Mouse (Mus musculus) thymus, adult 2 months (tissue): ENCODE results near the gene Gm10188. TPM values are rescaled to one million over a fixed set of nuclear protein-coding genes. Genes with fewer than 3 reads are reported as not detected.

ENCODE experiments used
- DNase-seq: peaks from one replicate; pipeline ENCODE4 v3.0.0; 2021
- H3K27ac ChIP-seq: fragments of 200-500 bp; 2 replicates; pipeline ENCODE4 v1.5.1; 2012; ENCODE audit warnings: low read length, control low read depth; ENCODE audit not compliant: control insufficient read depth, insufficient read depth
- H3K27me3 ChIP-seq: fragments of 200-500 bp; 2 replicates; pipeline ENCODE4 v1.6.1; 2012; ENCODE audit warnings: mild to moderate bottlenecking, low read length, moderate library complexity, mixed read lengths; ENCODE audit not compliant: control insufficient read depth, insufficient read depth
- H3K36me3 ChIP-seq: fragments of 200-500 bp; 2 replicates; pipeline ENCODE4 v1.6.1; 2012; ENCODE audit warnings: mild to moderate bottlenecking, low read length, moderate library complexity; ENCODE audit not compliant: control insufficient read depth, insufficient read depth
- H3K4me1 ChIP-seq: fragments of 200-500 bp; replicated peaks from 2 replicates; pipeline ENCODE4 v1.6.1; 2012; ENCODE audit warnings: low read length; ENCODE audit not compliant: control insufficient read depth, insufficient read depth
- H3K4me3 ChIP-seq: fragments of 200-500 bp; 2 replicates; pipeline ENCODE4 v1.5.1; 2012; ENCODE audit warnings: mild to moderate bottlenecking, low read length, control low read depth, moderate library complexity; ENCODE audit not compliant: control insufficient read depth, insufficient read depth
- CTCF ChIP-seq: fragments of 200-500 bp; IDR thresholded peaks from 2 replicates; pipeline ENCODE4 v1.5.1; 2012; ENCODE audit warnings: mild to moderate bottlenecking, control low read depth, low read length, moderate library complexity, borderline replicate concordance; ENCODE audit not compliant: control insufficient read depth, poor library complexity, insufficient read depth; ENCODE audit errors: extremely low read depth
- POLR2A ChIP-seq: fragments of 200-500 bp; IDR thresholded peaks from 2 replicates; pipeline ENCODE4 v1.6.1; 2012; ENCODE audit warnings: mild to moderate bottlenecking, low read length, control low read depth, moderate library complexity; ENCODE audit not compliant: control insufficient read depth, poor library complexity, insufficient read depth; ENCODE audit errors: extremely low read depth
- WGBS: fragments of 180-500 bp; shearing (Covaris S2); methylation state at CpG from one replicate; pipeline ENCODE4 v1.1.7; 2018; 5-methylcytosine and 5-hydroxymethylcytosine counted together
- polyA plus RNA-seq: library from polyadenylated mRNA; depleted of rRNA; stranded (reverse); fragments of >200 nt; gene quantifications from 2 replicates; pipeline ENCODE4 v1.2.3, GENCODE M21; 2012

Gm10188 gene
- polyA plus RNA-seq, 1 experiment: not detected

GRCm38 (mm10) chr1:132226297-132227080 is 3.1 kb downstream of the Gm10188 start:
- DNase-seq: no peak
- Histone ChIP-seq H3K27me3 (no peaks in the 10 kb centered on the region; the same call in 1 of the 2 replicates), H3K4me1 (no peaks in the 10 kb centered on the region), H3K4me3 (no peak overlapping the region), H3K27ac (no peak overlapping the region), H3K36me3 (no peaks in the 10 kb centered on the region)
- 79% methylated on average over 13 of the region's 13 CpGs for WGBS
- TF ChIP-seq CTCF: no peak
- no peak for TF ChIP-seq POLR2A

GRCm38 (mm10) chr1:132222166-132222565 is 7.4 kb downstream of the Gm10188 start:
- no peak overlapping the region for H3K4me3 ChIP-seq
- H3K27me3 ChIP-seq: no peaks in the 10 kb centered on the region
- no peak for DNase-seq
- WGBS: 50% methylated on average over 6 of the region's 6 CpGs
- H3K36me3 ChIP-seq: no peaks in the 10 kb centered on the region
- no peak for TF ChIP-seq POLR2A
- no peak for TF ChIP-seq CTCF
- no peak overlapping the region for H3K27ac ChIP-seq
- H3K4me1 ChIP-seq: no peaks in the 10 kb centered on the region

GRCm38 (mm10) chr1:132221627-132222026 is 7.9 kb downstream of the Gm10188 start:
- no peak overlapping the region for H3K4me3 ChIP-seq
- no peaks in the 10 kb centered on the region for H3K27me3 ChIP-seq
- no peaks in the 10 kb centered on the region for H3K4me1 ChIP-seq
- no peak for DNase-seq
- no peak overlapping the region for H3K27ac ChIP-seq
- no peaks in the 10 kb centered on the region for H3K36me3 ChIP-seq
- whole genome bisulfite sequencing: 64% methylated on average over 2 of the region's 2 CpGs
- TF ChIP-seq CTCF (no peak), POLR2A (no peak)

- Histone ChIP-seq H3K4me1 (no peaks in the 10 kb centered on the region; the same call in 1 of the 2 replicates), H3K4me3 (no peak overlapping the region), H3K36me3 (no peaks in the 10 kb centered on the region), H3K27me3 (no peaks in the 10 kb centered on the region), H3K27ac (no peak overlapping the region)
- WGBS: 81% methylated on average over 3 of the region's 3 CpGs
- no peak for TF ChIP-seq CTCF
- TF ChIP-seq POLR2A: no peak
- DNase-seq: no peak
Observed at GRCm38 (mm10) chr1:132216276-132216675, 13.3 kb downstream of the Gm10188 start.

DNA sequence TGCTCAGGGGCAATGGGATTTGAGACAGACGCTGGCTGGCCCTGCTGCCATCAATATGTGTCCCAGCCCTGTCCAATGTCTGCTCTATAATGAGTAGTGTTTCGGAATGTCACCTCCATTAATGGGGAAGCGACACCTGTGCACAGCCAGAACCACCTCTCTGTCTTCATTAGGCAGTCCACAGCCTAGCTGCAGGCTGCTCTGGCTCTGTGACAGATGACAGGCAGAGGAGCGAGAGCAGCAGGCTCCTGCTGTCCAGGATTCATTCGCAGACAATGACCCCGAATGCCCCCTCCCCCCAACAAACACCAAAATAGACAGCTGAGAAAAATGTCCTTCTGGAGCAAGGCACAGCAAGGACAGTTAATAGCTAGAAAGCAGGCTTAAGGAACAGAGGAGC is 16.5 kb downstream of the Gm10188 start:
- Histone ChIP-seq H3K4me1 (no peaks in the 10 kb centered on the region; the same call in 1 of the 2 replicates), H3K27me3 (no peaks in the 10 kb centered on the region), H3K4me3 (no peak overlapping the region), H3K27ac (no peak overlapping the region), H3K36me3 (no peaks in the 10 kb centered on the region)
- TF ChIP-seq POLR2A (no peak), CTCF (no peak)
- no peak for DNase-seq
- 69% methylated on average over 6 of the region's 6 CpGs for WGBS

DNA sequence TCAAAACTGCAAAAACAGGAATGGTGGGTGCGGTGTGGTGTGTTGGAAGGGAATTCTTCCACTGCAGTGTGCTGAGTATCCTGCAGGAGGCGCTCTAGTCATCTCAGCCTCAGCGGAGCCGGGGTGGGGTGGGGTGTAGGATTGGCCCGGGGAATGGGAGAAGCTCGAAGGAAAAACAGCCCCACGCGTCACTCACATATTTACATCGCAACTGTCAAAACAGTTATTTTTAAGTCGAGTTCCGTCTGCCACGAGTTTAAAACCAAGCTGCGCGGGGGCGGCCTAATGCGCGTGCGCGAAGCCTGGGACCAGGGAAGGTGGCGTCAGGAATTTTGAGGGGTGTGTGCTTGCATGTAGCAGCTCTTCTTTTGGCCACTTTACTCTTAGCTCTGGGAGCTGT is 17.3 kb downstream of the Gm10188 start:
- Histone ChIP-seq H3K4me1 (no peaks in the 10 kb centered on the region; the same call in 1 of the 2 replicates), H3K27ac (no peak overlapping the region), H3K4me3 (no peak overlapping the region), H3K36me3 (no peaks in the 10 kb centered on the region), H3K27me3 (no peaks in the 10 kb centered on the region)
- 10% methylated on average over 20 of the region's 20 CpGs for WGBS
- DNase-seq: peak; percentile 22
- no peak for TF ChIP-seq POLR2A
- TF ChIP-seq CTCF: peak; percentile 69; the same call in 1 of the 2 replicates
